Mouse (Mus musculus): ENCODE measurements around the gene Ptprt. TPM values are rescaled to one million over a fixed set of nuclear protein-coding genes. Genes with fewer than 3 reads are reported as not detected.

Ptprt gene
- polyA plus RNA-seq, 1 experiment from 2014 or later: 0.61 TPM

DNA sequence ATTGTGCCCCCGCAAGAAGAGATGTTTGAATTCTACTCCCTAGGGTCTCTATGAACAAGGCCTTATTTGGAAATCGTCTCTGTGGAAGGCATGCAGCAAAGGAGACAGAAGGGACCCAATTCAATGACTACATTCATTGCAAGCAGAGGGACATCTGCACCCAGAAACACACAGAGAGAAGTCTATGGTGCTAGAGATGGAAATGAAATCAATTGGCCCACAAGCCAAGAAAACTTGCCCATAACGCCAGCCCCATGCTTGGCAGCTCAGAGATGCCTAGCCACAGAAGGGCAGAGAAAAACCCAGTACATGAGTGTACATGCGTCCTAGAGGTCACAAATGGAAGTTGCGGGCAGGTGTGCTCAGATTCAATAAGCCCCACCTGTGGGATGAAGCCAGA, 443.1 kb downstream of the Ptprt start:
- Histone ChIP-seq H3K36me3 (ENCODE audit: control insufficient read depth, insufficient read depth, low read length) (no peaks in the 10 kb centered on the region), H3K4me2 (ENCODE audit: low read length) (no peak overlapping the region), H3K27me3 (ENCODE audit: control insufficient read depth, insufficient read depth, low read length) (no peaks in the 10 kb centered on the region), H3K4me3 (ENCODE audit: control insufficient read depth in 1 of 2, insufficient read depth in 1 of 2, low read depth in 1 of 2, low read length in 2 of 2) (no peak overlapping the region), H3K4me1 (ENCODE audit: control insufficient read depth in 2 of 2, insufficient read depth in 2 of 2, low read length in 2 of 2) (no peaks in the 10 kb centered on the region), H3K9me3 (ENCODE audit: control insufficient read depth, low read length) (no peaks in the 10 kb centered on the region), H3K9ac (ENCODE audit: low read length) (no peak overlapping the region), H3K27ac (replicated peaks in 1 of 2; ENCODE audit: control insufficient read depth in 1 of 2, insufficient read depth in 1 of 2, low read depth in 2 of 2, low read length in 2 of 2) (no peak overlapping the region)
- WGBS: 83% methylated on average over 5 of the region's 5 CpGs
- ATAC-seq (ENCODE audit: insufficient number of reproducible peaks, insufficient read depth, low FRiP score, low read depth): no peak

DNA sequence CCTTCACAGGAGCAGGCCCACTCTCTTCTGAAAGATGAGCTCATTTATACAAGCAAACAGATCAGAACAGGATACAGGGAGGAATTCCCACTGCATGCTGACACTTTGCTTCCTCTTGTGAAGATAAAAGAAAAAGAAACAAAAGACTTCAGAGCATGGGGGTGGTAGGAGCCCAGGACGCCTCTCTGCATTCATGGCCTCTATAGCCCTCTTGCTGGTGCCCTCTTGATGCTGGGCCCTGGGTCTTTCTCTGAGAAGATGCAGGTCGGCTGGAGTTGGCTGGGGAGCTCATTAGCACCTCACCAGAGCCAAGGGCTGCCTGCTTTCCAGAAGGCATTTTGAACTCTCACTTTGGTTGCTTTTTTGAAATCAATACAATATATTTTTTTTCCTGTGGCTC, 448.6 kb downstream of the Ptprt start:
- no peak overlapping the region for H3K4me3 ChIP-seq (ENCODE audit: control insufficient read depth in 1 of 2, insufficient read depth in 1 of 2, low read depth in 1 of 2, low read length in 2 of 2)
- no peaks in the 10 kb centered on the region for H3K27me3 ChIP-seq (ENCODE audit: control insufficient read depth, insufficient read depth, low read length)
- 0 out of 4 replicates have a peak, but pooled peaks cover 0 to 5% of the 10 kb centered on the region in 2 experiments for H3K4me1 ChIP-seq (ENCODE audit: control insufficient read depth in 2 of 2, insufficient read depth in 2 of 2, low read length in 2 of 2)
- H3K9me3 ChIP-seq (ENCODE audit: control insufficient read depth, low read length): no peaks in the 10 kb centered on the region
- ATAC-seq (ENCODE audit: insufficient number of reproducible peaks, insufficient read depth, low FRiP score, low read depth): no peak
- WGBS: 42% methylated on average over 2 of the region's 2 CpGs
- H3K36me3 ChIP-seq (ENCODE audit: control insufficient read depth, insufficient read depth, low read length): no peaks in the 10 kb centered on the region
- no peak overlapping the region for H3K4me2 ChIP-seq (ENCODE audit: low read length)
- H3K9ac ChIP-seq (ENCODE audit: low read length): no peak overlapping the region
- H3K27ac ChIP-seq (replicated peaks in 1 of 2; ENCODE audit: control insufficient read depth in 1 of 2, insufficient read depth in 1 of 2, low read depth in 2 of 2, low read length in 2 of 2): no peak overlapping the region

GRCm38 (mm10) chr2:162210564-162210963, 450.4 kb downstream of the Ptprt start:
- H3K4me3 ChIP-seq (ENCODE audit: control insufficient read depth in 1 of 2, insufficient read depth in 1 of 2, low read depth in 1 of 2, low read length in 2 of 2): no peak overlapping the region
- H3K27ac ChIP-seq (replicated peaks in 1 of 2; ENCODE audit: control insufficient read depth in 1 of 2, insufficient read depth in 1 of 2, low read depth in 2 of 2, low read length in 2 of 2): no peak overlapping the region
- no peaks in the 10 kb centered on the region for H3K27me3 ChIP-seq (ENCODE audit: control insufficient read depth, insufficient read depth, low read length)
- ATAC-seq (ENCODE audit: insufficient number of reproducible peaks, insufficient read depth, low FRiP score, low read depth): no peak
- 0 out of 4 replicates have a peak, but pooled peaks cover 0 to 5% of the 10 kb centered on the region in 2 experiments for H3K4me1 ChIP-seq (ENCODE audit: control insufficient read depth in 2 of 2, insufficient read depth in 2 of 2, low read length in 2 of 2)
- no peak overlapping the region for H3K4me2 ChIP-seq (ENCODE audit: low read length)
- no peaks in the 10 kb centered on the region for H3K9me3 ChIP-seq (ENCODE audit: control insufficient read depth, low read length)
- 47% methylated on average over 6 of the region's 6 CpGs for WGBS
- no peak overlapping the region for H3K9ac ChIP-seq (ENCODE audit: low read length)
- H3K36me3 ChIP-seq (ENCODE audit: control insufficient read depth, insufficient read depth, low read length): no peaks in the 10 kb centered on the region

DNA sequence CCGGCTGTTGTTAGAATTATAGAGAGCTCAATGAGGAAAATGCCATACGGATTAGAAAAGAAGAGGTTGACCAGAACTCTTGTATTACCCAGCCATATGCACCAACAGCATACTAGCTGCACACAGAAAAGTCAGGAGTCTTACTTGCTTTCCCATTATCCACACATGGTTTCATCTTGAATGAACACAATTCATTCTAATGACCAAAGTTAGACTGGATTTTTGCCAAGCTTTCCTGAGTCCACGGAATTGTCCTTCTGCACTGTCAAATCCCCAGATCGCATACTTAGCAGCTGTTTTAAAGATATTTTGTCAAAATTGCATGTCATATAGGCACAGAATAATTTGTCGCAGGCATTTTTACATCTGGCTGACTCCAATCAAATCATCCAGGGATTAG, 463.6 kb downstream of the Ptprt start:
- Histone ChIP-seq H3K27ac (replicated peaks in 1 of 2; ENCODE audit: control insufficient read depth in 1 of 2, insufficient read depth in 1 of 2, low read depth in 2 of 2, low read length in 2 of 2) (no peak overlapping the region), H3K9ac (ENCODE audit: low read length) (no peak overlapping the region), H3K36me3 (ENCODE audit: control insufficient read depth, insufficient read depth, low read length) (no peaks in the 10 kb centered on the region), H3K9me3 (ENCODE audit: control insufficient read depth, low read length) (no peaks in the 10 kb centered on the region), H3K27me3 (ENCODE audit: control insufficient read depth, insufficient read depth, low read length) (no peaks in the 10 kb centered on the region), H3K4me1 (ENCODE audit: control insufficient read depth in 2 of 2, insufficient read depth in 2 of 2, low read length in 2 of 2) (no peaks in the 10 kb centered on the region), H3K4me2 (ENCODE audit: low read length) (no peak overlapping the region), H3K4me3 (ENCODE audit: control insufficient read depth in 1 of 2, insufficient read depth in 1 of 2, low read depth in 1 of 2, low read length in 2 of 2) (no peak overlapping the region)
- 79% methylated on average over 5 of the region's 5 CpGs for WGBS
- ATAC-seq (ENCODE audit: insufficient number of reproducible peaks, insufficient read depth, low FRiP score, low read depth): no peak

DNA sequence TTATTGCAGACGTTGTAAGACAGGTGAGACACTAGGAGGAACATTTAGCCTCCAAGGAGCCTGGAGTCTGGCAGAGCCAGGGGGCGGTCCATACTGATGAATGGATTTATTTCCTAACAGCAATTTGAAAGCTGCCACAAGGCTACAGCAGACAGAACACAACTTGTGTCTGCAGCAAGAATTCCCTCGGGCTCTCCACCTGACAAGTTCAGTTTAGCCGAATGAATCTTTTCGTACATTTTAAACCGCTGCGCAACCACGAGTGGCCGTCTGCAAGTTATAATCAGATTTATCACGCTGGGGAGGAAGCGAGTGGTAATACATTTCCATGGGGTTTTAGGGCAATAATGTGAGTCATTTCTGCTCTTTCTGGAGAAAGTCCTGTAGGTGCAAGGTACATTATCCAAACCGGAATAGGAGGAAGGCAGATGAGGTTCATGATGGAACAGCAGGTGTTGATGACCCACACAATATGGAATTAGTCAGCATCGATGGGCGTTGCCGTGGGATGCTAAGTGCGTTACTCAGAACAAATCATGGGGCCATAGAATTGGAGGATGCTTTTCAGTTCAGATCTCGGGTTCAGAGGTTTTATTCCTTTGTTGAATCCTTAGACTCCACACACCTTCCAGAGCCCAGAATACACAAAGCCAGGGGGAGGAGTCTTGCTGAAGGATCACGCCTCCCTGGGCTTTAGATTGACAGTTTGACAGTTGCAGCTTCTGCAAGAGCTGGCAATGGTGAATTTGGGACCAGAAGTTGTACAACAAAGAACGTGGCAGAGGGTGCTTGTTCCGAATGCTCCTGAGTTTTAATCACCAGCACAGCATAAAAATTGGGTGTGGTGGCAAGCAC, 478.1 kb downstream of the Ptprt start:
- Histone ChIP-seq H3K9ac (ENCODE audit: low read length) (no peak overlapping the region), H3K4me1 (ENCODE audit: control insufficient read depth in 2 of 2, insufficient read depth in 2 of 2, low read length in 2 of 2) (no peaks in the 10 kb centered on the region), H3K4me2 (ENCODE audit: low read length) (no peak overlapping the region), H3K9me3 (ENCODE audit: control insufficient read depth, low read length) (no peaks in the 10 kb centered on the region), H3K36me3 (ENCODE audit: control insufficient read depth, insufficient read depth, low read length) (no peaks in the 10 kb centered on the region), H3K27ac (replicated peaks in 1 of 2; ENCODE audit: control insufficient read depth in 1 of 2, insufficient read depth in 1 of 2, low read depth in 2 of 2, low read length in 2 of 2) (no peak overlapping the region), H3K27me3 (ENCODE audit: control insufficient read depth, insufficient read depth, low read length) (no peaks in the 10 kb centered on the region), H3K4me3 (ENCODE audit: control insufficient read depth in 1 of 2, insufficient read depth in 1 of 2, low read depth in 1 of 2, low read length in 2 of 2) (no peak overlapping the region)
- no peak for ATAC-seq (ENCODE audit: insufficient number of reproducible peaks, insufficient read depth, low FRiP score, low read depth)
- 80% methylated on average over 20 of the region's 20 CpGs for WGBS

DNA sequence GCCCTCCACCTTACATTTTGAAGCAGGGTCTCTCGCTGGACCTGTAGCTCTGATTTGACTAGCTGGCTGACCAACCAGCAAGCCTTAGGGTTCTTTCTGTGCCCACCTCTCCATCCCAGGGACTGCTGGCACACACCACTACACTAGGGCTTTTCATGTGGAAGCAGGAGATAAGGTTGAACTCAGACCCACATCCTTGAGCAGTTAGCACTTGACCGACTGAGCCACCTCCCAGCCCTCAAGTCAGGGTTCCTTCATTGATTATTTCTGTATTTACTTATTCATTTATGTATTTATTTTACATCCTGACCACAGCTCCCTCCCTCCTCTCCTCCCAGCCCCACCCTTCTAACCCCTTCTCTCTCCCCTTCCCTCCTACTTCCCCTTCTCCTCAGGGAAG, 479.1 kb downstream of the Ptprt start:
- 81% methylated on average over 2 of the region's 2 CpGs for WGBS
- Histone ChIP-seq H3K36me3 (ENCODE audit: control insufficient read depth, insufficient read depth, low read length) (no peaks in the 10 kb centered on the region), H3K4me2 (ENCODE audit: low read length) (no peak overlapping the region), H3K9me3 (ENCODE audit: control insufficient read depth, low read length) (no peaks in the 10 kb centered on the region), H3K27me3 (ENCODE audit: control insufficient read depth, insufficient read depth, low read length) (no peaks in the 10 kb centered on the region), H3K4me1 (ENCODE audit: control insufficient read depth in 2 of 2, insufficient read depth in 2 of 2, low read length in 2 of 2) (no peaks in the 10 kb centered on the region), H3K27ac (replicated peaks in 1 of 2; ENCODE audit: control insufficient read depth in 1 of 2, insufficient read depth in 1 of 2, low read depth in 2 of 2, low read length in 2 of 2) (no peak overlapping the region), H3K9ac (ENCODE audit: low read length) (no peak overlapping the region), H3K4me3 (ENCODE audit: control insufficient read depth in 1 of 2, insufficient read depth in 1 of 2, low read depth in 1 of 2, low read length in 2 of 2) (no peak overlapping the region)
- ATAC-seq (ENCODE audit: insufficient number of reproducible peaks, insufficient read depth, low FRiP score, low read depth): no peak

DNA sequence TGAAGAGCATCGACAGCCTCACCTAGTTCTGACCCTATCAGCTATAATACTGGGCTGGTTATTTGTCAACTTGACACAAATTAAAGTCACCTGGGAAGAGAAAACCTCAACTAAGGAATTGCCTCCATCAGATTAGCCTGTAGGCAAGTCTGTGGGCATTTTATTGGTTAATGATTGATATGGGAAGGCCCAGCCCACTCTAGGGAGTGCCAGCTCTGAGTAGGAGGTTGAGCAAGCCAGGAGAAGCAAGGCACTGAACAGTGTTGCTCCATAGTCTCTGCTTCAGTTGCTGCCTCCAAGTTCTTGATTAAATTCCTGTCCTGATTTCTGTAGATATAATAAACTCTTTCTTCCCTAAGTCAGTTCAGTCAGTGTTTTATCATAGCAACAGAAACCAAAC, 488.4 kb downstream of the Ptprt start:
- no peak for ATAC-seq (ENCODE audit: insufficient number of reproducible peaks, insufficient read depth, low FRiP score, low read depth)
- Histone ChIP-seq H3K27ac (replicated peaks in 1 of 2; ENCODE audit: control insufficient read depth in 1 of 2, insufficient read depth in 1 of 2, low read depth in 2 of 2, low read length in 2 of 2) (no peak overlapping the region), H3K27me3 (ENCODE audit: control insufficient read depth, insufficient read depth, low read length) (no peaks in the 10 kb centered on the region), H3K4me2 (ENCODE audit: low read length) (no peak overlapping the region), H3K9me3 (ENCODE audit: control insufficient read depth, low read length) (no peaks in the 10 kb centered on the region), H3K36me3 (ENCODE audit: control insufficient read depth, insufficient read depth, low read length) (no peaks in the 10 kb centered on the region), H3K9ac (ENCODE audit: low read length) (no peak overlapping the region), H3K4me1 (ENCODE audit: control insufficient read depth in 2 of 2, insufficient read depth in 2 of 2, low read length in 2 of 2) (no peaks in the 10 kb centered on the region), H3K4me3 (ENCODE audit: control insufficient read depth in 1 of 2, insufficient read depth in 1 of 2, low read depth in 1 of 2, low read length in 2 of 2) (no peak overlapping the region)
- 70% methylated on average over 1 of the region's 1 CpGs for WGBS

All from heart, embryonic 14.5 days (tissue).